Mouse (Mus musculus): Measurements from ENCODE around the gene Il10rb. TPM values are rescaled to one million over a fixed set of nuclear protein-coding genes. Genes with fewer than 3 reads are reported as not detected.

Il10rb gene
- 8.6 and 9.0 TPM in 2 replicates for polyA plus RNA-seq (2014; fragmentation: Nextera tagmentation; extraction: Ambion mirVana)

DNA sequence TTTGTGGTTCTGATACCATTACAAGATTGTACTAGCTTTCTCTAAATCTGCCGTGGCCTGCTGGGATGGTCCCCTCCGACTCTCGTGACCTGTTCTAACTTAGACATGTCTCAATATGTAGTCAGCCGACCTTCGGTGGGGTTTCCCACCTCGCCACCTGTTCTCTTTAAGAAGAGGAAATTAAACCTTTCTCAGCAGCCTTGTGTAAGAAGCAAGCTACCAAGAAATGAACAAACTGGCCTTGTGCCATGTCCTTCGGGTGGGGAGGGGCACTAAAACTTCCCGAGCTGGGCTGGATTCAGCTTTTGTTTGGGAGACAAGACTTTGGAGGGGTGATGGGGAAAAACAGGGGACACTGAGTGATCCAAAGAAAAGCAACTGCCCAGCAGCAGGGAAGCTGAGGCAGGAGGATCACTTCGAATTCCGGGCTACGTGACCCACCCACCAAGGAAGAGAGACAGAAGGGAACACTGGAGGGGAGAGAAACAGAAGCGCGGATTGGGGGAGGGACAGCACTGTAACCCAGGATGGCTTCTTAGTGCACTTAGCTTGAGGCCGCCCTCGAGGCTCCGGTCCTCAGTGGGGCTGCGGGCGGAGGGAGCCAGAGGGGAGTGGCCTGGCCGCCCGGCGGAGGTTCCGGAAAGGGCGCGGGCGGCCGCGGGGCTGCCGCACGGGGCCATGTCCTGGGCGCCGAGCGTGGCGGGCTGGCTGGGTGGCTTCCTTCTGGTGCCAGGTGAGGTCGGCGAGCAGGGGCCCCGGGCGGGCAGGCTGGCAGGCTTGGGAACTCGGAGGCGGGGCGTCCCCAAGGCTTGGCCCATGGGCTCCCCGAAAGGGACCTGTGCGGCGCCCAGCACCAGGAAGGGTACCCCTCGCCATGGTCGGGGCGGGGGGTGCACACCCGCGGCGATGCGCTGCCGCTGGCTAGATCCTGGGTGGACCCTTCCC, at the start of gene Il10rb:
TSS of gene Il10rb (plus strand) at position 525 of the 945 bp plus-strand sequence.
- Histone ChIP-seq H3K4me2 (replicated peaks; ENCODE audit: low read depth, low read length) (peak within 1 kb of the TSS; percentile 98), H3K9ac (ENCODE audit: low read depth, low read length) (peak within 1 kb of the TSS; percentile 71), H3K27ac (ENCODE audit: low read depth, low read length) (no peak within 1 kb of the TSS), H3K27me3 (ENCODE audit: control insufficient read depth, insufficient read depth, low read length) (no peaks in the 10 kb centered on the region), H3K36me3 (ENCODE audit: control insufficient read depth, insufficient read depth, low read length) (no peaks in the 10 kb centered on the region), H3K9me3 (ENCODE audit: control insufficient read depth, low read length) (no peaks in the 10 kb centered on the region), H3K4me1 (replicated peaks; ENCODE audit: control insufficient read depth, insufficient read depth, low read length) (no peaks in the 10 kb centered on the region), H3K4me3 (ENCODE audit: low read depth, low read length) (peak within 1 kb of the TSS; percentile 51)
- 10% methylated on average over 43 of the region's 51 CpGs for WGBS
- ATAC-seq (ENCODE audit: low FRiP score), result peak; percentile 76
- DNase-seq (ENCODE audit: low spot score), result peak; percentile 68

DNA sequence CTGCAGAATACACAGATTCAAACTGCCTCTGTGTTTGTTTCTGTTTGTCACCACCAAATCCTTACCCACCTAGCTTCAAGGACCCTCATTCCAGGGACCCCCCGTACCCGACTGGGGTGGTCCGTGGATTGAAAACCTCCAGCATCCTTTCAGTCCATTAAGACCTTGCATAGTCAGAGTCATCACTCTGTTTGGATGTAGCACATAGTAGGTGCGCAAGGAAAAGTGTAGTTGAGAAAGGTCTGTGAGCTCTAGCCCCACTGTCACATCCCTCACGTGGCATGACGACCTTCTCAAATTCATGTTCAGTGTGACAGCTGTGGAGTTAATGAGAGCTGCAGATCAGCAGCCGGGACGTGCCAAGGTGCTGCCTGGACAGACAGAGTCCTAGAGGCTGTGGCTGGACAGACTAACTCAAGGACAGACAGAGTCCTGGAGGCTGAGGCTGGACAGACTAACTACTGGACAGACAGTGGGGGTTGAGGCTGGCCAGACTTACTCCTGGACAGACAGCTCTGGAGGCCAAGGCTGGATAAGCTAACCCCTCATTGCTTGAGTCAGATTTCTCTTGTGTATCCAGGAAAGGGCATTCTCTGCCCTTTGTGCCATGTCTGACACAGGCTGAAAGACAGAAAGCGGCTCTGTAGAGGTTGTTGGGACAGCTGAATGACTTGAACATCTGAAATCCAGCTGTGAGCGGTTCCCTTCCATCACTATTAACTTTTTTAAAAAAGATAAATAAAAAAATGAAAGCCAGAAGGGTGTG, 49.0 kb upstream of the Il10rb start:
- ATAC-seq (ENCODE audit: low FRiP score) (no peak), DNase-seq (ENCODE audit: low spot score) (no peak)
- no peak overlapping the region for H3K4me3 ChIP-seq (ENCODE audit: low read depth, low read length)
- H3K4me2 ChIP-seq (replicated peaks; ENCODE audit: low read depth, low read length), result no peak overlapping the region
- H3K27me3 ChIP-seq (ENCODE audit: control insufficient read depth, insufficient read depth, low read length), result peaks cover 22% of the 10 kb centered on the region
- H3K36me3 ChIP-seq (ENCODE audit: control insufficient read depth, insufficient read depth, low read length), result no peaks in the 10 kb centered on the region
- H3K27ac ChIP-seq (ENCODE audit: low read depth, low read length), result no peak overlapping the region
- H3K9ac ChIP-seq (ENCODE audit: low read depth, low read length), result no peak overlapping the region
- WGBS, result 79% methylated on average over 10 of the region's 10 CpGs
- no peaks in the 10 kb centered on the region for H3K4me1 ChIP-seq (replicated peaks; ENCODE audit: control insufficient read depth, insufficient read depth, low read length)
- H3K9me3 ChIP-seq (ENCODE audit: control insufficient read depth, low read length), result no peaks in the 10 kb centered on the region

DNA sequence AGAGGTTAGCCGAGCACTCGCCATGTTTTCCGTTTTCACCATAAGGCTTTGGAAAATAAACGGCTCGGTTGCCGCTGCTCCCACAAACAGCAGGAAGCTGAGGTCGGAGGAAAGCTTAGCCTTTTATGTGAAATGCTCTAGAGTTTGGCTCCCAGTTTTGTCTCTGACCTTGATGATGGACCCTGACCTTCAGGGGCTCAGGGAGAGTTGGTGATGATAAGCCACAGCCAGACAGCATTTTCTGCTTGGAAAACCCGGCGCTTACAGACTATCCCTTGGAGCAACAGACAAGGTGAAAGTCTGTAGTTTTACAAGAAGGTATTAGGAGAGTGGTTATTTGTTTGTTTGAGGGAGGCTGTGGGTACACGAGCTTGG, 48.5 kb upstream of the Il10rb start:
- no peak for DNase-seq (ENCODE audit: low spot score)
- Histone ChIP-seq H3K4me2 (replicated peaks; ENCODE audit: low read depth, low read length) (no peak overlapping the region), H3K9me3 (ENCODE audit: control insufficient read depth, low read length) (no peaks in the 10 kb centered on the region), H3K27ac (ENCODE audit: low read depth, low read length) (no peak overlapping the region), H3K27me3 (ENCODE audit: control insufficient read depth, insufficient read depth, low read length) (peaks cover 18% of the 10 kb centered on the region), H3K36me3 (ENCODE audit: control insufficient read depth, insufficient read depth, low read length) (no peaks in the 10 kb centered on the region), H3K4me1 (replicated peaks; ENCODE audit: control insufficient read depth, insufficient read depth, low read length) (no peaks in the 10 kb centered on the region), H3K4me3 (ENCODE audit: low read depth, low read length) (no peak overlapping the region), H3K9ac (ENCODE audit: low read depth, low read length) (no peak overlapping the region)
- 61% methylated on average over 10 of the region's 10 CpGs for WGBS
- ATAC-seq (ENCODE audit: low FRiP score), result no peak

DNA sequence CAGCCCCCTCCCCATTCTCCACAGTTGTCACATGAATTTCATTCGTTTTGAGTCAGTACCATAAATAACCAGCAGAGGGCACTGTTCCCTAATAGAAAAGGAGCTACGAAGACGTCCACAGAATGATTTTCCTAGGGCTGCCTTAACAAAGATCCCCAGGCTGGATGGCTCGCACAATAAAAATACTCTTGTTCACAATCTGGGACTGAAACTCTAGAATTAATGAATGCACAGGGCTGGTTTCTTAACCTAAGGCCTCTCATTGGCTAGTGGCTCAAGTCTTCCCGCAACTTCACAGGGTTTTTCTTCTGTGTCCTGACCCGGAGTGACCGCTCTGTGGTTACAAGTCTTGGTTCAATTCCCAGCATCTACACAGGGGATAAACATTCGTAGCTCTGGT, 47.4 kb upstream of the Il10rb start:
- Histone ChIP-seq H3K27ac (ENCODE audit: low read depth, low read length) (no peak overlapping the region), H3K27me3 (ENCODE audit: control insufficient read depth, insufficient read depth, low read length) (peaks cover 9% of the 10 kb centered on the region)
- 41% methylated on average over 8 of the region's 8 CpGs for WGBS

DNA sequence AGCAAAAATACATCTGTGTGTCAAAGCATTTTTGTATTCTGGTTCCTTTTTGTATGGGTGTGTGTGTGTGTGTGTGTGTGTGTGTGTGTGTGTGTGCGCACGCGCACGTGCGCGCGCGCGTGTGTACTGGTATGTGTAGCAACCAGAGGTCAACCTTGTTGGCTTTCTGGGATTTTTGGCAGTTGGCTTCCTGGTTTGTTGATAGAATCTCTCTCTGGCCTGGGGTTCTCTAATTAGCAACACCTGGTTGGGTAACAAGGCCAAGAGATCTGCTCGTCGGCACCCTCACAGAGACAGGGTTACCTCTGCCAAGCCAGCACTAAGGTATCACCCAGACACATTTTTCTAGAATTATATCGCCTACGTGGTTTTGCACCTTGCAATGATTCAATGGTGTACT, 46.4 kb upstream of the Il10rb start:
- no peak overlapping the region for H3K9ac ChIP-seq (ENCODE audit: low read depth, low read length)
- H3K9me3 ChIP-seq (ENCODE audit: control insufficient read depth, low read length), result no peaks in the 10 kb centered on the region
- 0 out of 2 replicates have a peak, but pooled peaks cover 6% of the 10 kb centered on the region for H3K27me3 ChIP-seq (ENCODE audit: control insufficient read depth, insufficient read depth, low read length)
- no peaks in the 10 kb centered on the region for H3K4me1 ChIP-seq (replicated peaks; ENCODE audit: control insufficient read depth, insufficient read depth, low read length)
- DNase-seq (ENCODE audit: low spot score) (no peak), ATAC-seq (ENCODE audit: low FRiP score) (no peak)
- no peaks in the 10 kb centered on the region for H3K36me3 ChIP-seq (ENCODE audit: control insufficient read depth, insufficient read depth, low read length)
- H3K4me3 ChIP-seq (ENCODE audit: low read depth, low read length), result no peak overlapping the region
- no peak overlapping the region for H3K4me2 ChIP-seq (replicated peaks; ENCODE audit: low read depth, low read length)
- 89% methylated on average over 13 of the region's 13 CpGs for WGBS
- no peak overlapping the region for H3K27ac ChIP-seq (ENCODE audit: low read depth, low read length)

More for the DNA sequence above, 47.4 kb upstream of the Il10rb start:
- Histone ChIP-seq H3K4me2 (replicated peaks; ENCODE audit: low read depth, low read length) (no peak overlapping the region), H3K36me3 (ENCODE audit: control insufficient read depth, insufficient read depth, low read length) (no peaks in the 10 kb centered on the region), H3K4me1 (replicated peaks; ENCODE audit: control insufficient read depth, insufficient read depth, low read length) (no peaks in the 10 kb centered on the region), H3K9ac (ENCODE audit: low read depth, low read length) (no peak overlapping the region), H3K4me3 (ENCODE audit: low read depth, low read length) (no peak overlapping the region), H3K9me3 (ENCODE audit: control insufficient read depth, low read length) (no peaks in the 10 kb centered on the region)
- ATAC-seq (ENCODE audit: low FRiP score), result 0 out of 2 replicates have a peak, but pooled peaks have one; percentile 33
- DNase-seq (ENCODE audit: low spot score), result peak; percentile 91

DNA sequence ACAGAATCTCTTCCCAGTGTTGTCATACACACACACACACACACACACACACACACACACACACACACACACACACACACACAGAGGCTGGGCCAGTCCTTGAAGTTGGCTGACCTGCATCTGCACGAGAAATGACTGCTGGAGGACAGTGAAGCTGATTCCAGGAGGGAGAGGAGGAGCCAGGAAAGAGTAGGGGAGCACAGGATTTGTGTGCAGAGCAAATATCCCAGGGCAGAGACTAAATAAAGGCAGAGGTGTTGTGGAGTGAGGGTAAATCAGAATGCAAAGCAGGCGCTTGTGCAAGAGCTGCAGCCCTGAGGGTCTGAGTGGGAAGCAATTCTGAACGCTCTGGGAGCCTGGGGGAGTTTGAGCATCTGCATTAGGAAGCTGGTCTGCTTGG, 45.8 kb upstream of the Il10rb start:
- Histone ChIP-seq H3K36me3 (ENCODE audit: control insufficient read depth, insufficient read depth, low read length) (no peaks in the 10 kb centered on the region), H3K4me3 (ENCODE audit: low read depth, low read length) (no peak overlapping the region), H3K27ac (ENCODE audit: low read depth, low read length) (no peak overlapping the region), H3K4me1 (replicated peaks; ENCODE audit: control insufficient read depth, insufficient read depth, low read length) (no peaks in the 10 kb centered on the region), H3K9ac (ENCODE audit: low read depth, low read length) (no peak overlapping the region), H3K4me2 (replicated peaks; ENCODE audit: low read depth, low read length) (no peak overlapping the region), H3K27me3 (ENCODE audit: control insufficient read depth, insufficient read depth, low read length) (0 out of 2 replicates have a peak, but pooled peaks cover 4% of the 10 kb centered on the region), H3K9me3 (ENCODE audit: control insufficient read depth, low read length) (no peaks in the 10 kb centered on the region)
- 61% methylated on average over 3 of the region's 3 CpGs for WGBS
- DNase-seq (ENCODE audit: low spot score) (no peak), ATAC-seq (ENCODE audit: low FRiP score) (no peak)

DNA sequence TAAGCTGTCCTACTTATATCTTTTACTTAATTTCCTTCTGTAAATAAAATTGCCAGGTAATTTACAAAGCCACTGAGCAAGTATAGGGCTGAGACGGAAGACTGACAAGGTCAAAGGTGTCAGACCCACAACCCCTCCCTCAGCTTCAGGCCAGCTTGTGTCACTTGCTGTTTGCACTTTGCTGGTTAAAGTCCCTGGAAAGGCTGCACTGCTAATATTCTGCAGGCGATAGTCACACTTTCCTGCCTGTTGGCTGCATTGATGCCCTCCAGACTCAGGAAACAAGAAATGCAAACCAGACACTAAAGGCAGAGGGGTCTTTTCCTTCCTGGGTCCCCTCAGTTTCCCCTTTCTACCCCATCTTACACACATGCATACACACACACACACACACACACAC, 44.0 kb upstream of the Il10rb start:
- H3K4me3 ChIP-seq (ENCODE audit: low read depth, low read length), result no peak overlapping the region
- no peak for DNase-seq (ENCODE audit: low spot score)
- H3K9me3 ChIP-seq (ENCODE audit: control insufficient read depth, low read length), result no peaks in the 10 kb centered on the region
- ATAC-seq (ENCODE audit: low FRiP score), result no peak
- H3K36me3 ChIP-seq (ENCODE audit: control insufficient read depth, insufficient read depth, low read length), result no peaks in the 10 kb centered on the region
- 67% methylated on average over 2 of the region's 2 CpGs for WGBS
- H3K27ac ChIP-seq (ENCODE audit: low read depth, low read length), result no peak overlapping the region
- no peaks in the 10 kb centered on the region for H3K27me3 ChIP-seq (ENCODE audit: control insufficient read depth, insufficient read depth, low read length)
- no peaks in the 10 kb centered on the region for H3K4me1 ChIP-seq (replicated peaks; ENCODE audit: control insufficient read depth, insufficient read depth, low read length)
- H3K4me2 ChIP-seq (replicated peaks; ENCODE audit: low read depth, low read length), result no peak overlapping the region
- no peak overlapping the region for H3K9ac ChIP-seq (ENCODE audit: low read depth, low read length)

DNA sequence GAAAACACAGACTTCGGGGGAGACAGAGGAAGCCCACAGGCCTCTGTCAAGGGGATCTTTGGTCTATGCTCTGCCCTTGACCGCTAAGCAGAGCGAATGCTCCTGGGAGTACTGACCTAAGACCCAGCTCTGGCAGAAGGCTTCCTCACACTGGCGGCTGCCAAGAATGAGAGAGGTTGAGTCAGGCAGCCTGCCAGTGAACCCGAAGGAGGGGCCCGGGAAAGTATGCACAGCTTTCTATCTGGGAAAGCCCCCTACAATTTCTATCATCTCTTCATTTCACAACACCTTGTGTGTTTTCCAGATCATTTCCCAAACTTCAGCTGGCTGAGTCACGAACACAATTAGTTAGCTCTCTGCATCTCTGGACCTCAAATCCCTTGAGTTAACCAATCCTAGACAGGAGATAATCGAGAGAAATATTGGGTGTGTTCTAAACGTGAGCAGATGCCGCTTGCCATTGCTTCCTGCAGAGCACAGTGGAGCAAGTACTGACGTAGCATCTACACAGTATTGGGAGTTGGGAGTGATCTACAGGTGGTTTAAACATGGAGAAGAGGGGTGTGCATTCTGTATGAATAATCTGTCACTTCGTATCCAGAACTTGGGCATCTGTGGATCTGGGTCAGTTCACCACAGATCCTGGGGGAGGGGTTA, 43.2 kb upstream of the Il10rb start:
- ATAC-seq (ENCODE audit: low FRiP score) (no peak), DNase-seq (ENCODE audit: low spot score) (no peak)
- no peaks in the 10 kb centered on the region for H3K27me3 ChIP-seq (ENCODE audit: control insufficient read depth, insufficient read depth, low read length)
- H3K4me1 ChIP-seq (replicated peaks; ENCODE audit: control insufficient read depth, insufficient read depth, low read length), result no peaks in the 10 kb centered on the region
- WGBS, result 74% methylated on average over 12 of the region's 12 CpGs
- no peak overlapping the region for H3K4me2 ChIP-seq (replicated peaks; ENCODE audit: low read depth, low read length)
- H3K9me3 ChIP-seq (ENCODE audit: control insufficient read depth, low read length), result no peaks in the 10 kb centered on the region
- H3K36me3 ChIP-seq (ENCODE audit: control insufficient read depth, insufficient read depth, low read length), result no peaks in the 10 kb centered on the region
- no peak overlapping the region for H3K4me3 ChIP-seq (ENCODE audit: low read depth, low read length)
- H3K9ac ChIP-seq (ENCODE audit: low read depth, low read length), result no peak overlapping the region
- no peak overlapping the region for H3K27ac ChIP-seq (ENCODE audit: low read depth, low read length)
